Mouse (Mus musculus): ENCODE results near the gene Bbox1. TPM values are rescaled to one million over a fixed set of nuclear protein-coding genes. Genes with fewer than 3 reads are reported as not detected.

Bbox1 gene
- polyA plus RNA-seq, 1 experiment: not detected

- Histone ChIP-seq H3K79me2 (ENCODE audit: control insufficient read depth, insufficient read depth) (no peaks in the 10 kb centered on the region), H3K36me3 (ENCODE audit: control insufficient read depth, insufficient read depth) (no peaks in the 10 kb centered on the region), H3K4me2 (ENCODE audit: low read depth) (no peak overlapping the region), H3K27me3 (ENCODE audit: control insufficient read depth, insufficient read depth, insufficient read length) (no peaks in the 10 kb centered on the region), H3ac (ENCODE audit: control insufficient read depth, insufficient read length) (no peak overlapping the region), H3K4me3 (no peak overlapping the region)
- no peak for TF ChIP-seq MYOD1 (IDR thresholded peaks at IDR 0.05; ENCODE audit: control insufficient read depth in 1 of 3, insufficient read length in 2 of 3, low read depth in 2 of 3)
- TF ChIP-seq POLR2A (IDR thresholded peaks at IDR 0.05; ENCODE audit: insufficient read length, low read depth): no peak
- no peak for TF ChIP-seq TCF3 (IDR thresholded peaks at IDR 0.05; ENCODE audit: insufficient read length, low read depth)
- no peak for TF ChIP-seq REST (IDR thresholded peaks at IDR 0.05; ENCODE audit: insufficient read depth, insufficient read length)
These were observed 4.4 kb upstream of the Bbox1 start for GRCm38 (mm10) chr2:110318719-110319118.

GRCm38 (mm10) chr2:110316116-110316883, 1.9 kb upstream of the Bbox1 start:
- Histone ChIP-seq H3K4me3 (no peak overlapping the region), H3K36me3 (ENCODE audit: control insufficient read depth, insufficient read depth) (no peaks in the 10 kb centered on the region), H3ac (ENCODE audit: control insufficient read depth, insufficient read length) (no peak overlapping the region), H3K4me2 (ENCODE audit: low read depth) (no peak overlapping the region), H3K27me3 (ENCODE audit: control insufficient read depth, insufficient read depth, insufficient read length) (no peaks in the 10 kb centered on the region), H3K79me2 (ENCODE audit: control insufficient read depth, insufficient read depth) (no peaks in the 10 kb centered on the region)
- TF ChIP-seq POLR2A (IDR thresholded peaks at IDR 0.05; ENCODE audit: insufficient read length, low read depth): no peak
- TF ChIP-seq MYOD1 (IDR thresholded peaks at IDR 0.05; ENCODE audit: control insufficient read depth in 1 of 3, insufficient read length in 2 of 3, low read depth in 2 of 3): no peak
- TF ChIP-seq MYOG (IDR thresholded peaks at IDR 0.05; ENCODE audit: control insufficient read depth in 1 of 3, insufficient read depth in 1 of 3, insufficient read length in 2 of 3, low read depth in 2 of 3): no peak
- TF ChIP-seq SRF (IDR thresholded peaks at IDR 0.05; ENCODE audit: control insufficient read depth, insufficient read length, low read depth): no peak
- TF ChIP-seq POLR2AphosphoS2 (IDR thresholded peaks at IDR 0.05; ENCODE audit: insufficient read length, low read depth): no peak
- no peak for TF ChIP-seq TCF3 (IDR thresholded peaks at IDR 0.05; ENCODE audit: insufficient read length, low read depth)
- no peak for TF ChIP-seq CEBPB (IDR thresholded peaks at IDR 0.05; ENCODE audit: insufficient read depth, poor library complexity, severe bottlenecking)
- no peak for TF ChIP-seq USF1 (IDR thresholded peaks at IDR 0.05; ENCODE audit: low read depth)
- TF ChIP-seq TCF12 (IDR thresholded peaks at IDR 0.05; ENCODE audit: insufficient read depth, poor library complexity, severe bottlenecking): no peak
- no peak for TF ChIP-seq MAX (IDR thresholded peaks at IDR 0.05; ENCODE audit: low read depth)
- TF ChIP-seq E2F4 (IDR thresholded peaks at IDR 0.05; ENCODE audit: insufficient read depth): no peak
- TF ChIP-seq REST (IDR thresholded peaks at IDR 0.05; ENCODE audit: insufficient read depth, insufficient read length): no peak

- TF ChIP-seq USF1 (IDR thresholded peaks at IDR 0.05; ENCODE audit: low read depth) (no peak), CEBPB (IDR thresholded peaks at IDR 0.05; ENCODE audit: insufficient read depth, poor library complexity, severe bottlenecking) (no peak), MAX (IDR thresholded peaks at IDR 0.05; ENCODE audit: low read depth) (no peak), E2F4 (IDR thresholded peaks at IDR 0.05; ENCODE audit: insufficient read depth) (no peak), TCF3 (IDR thresholded peaks at IDR 0.05; ENCODE audit: insufficient read length, low read depth) (no peak), POLR2AphosphoS2 (IDR thresholded peaks at IDR 0.05; ENCODE audit: insufficient read length, low read depth) (no peak), SRF (IDR thresholded peaks at IDR 0.05; ENCODE audit: control insufficient read depth, insufficient read length, low read depth) (no peak), MYOD1 (IDR thresholded peaks at IDR 0.05; ENCODE audit: control insufficient read depth in 1 of 3, insufficient read length in 2 of 3, low read depth in 2 of 3) (no peak), MYOG (IDR thresholded peaks at IDR 0.05; ENCODE audit: control insufficient read depth in 1 of 3, insufficient read depth in 1 of 3, insufficient read length in 2 of 3, low read depth in 2 of 3) (no peak), POLR2A (IDR thresholded peaks at IDR 0.05; ENCODE audit: insufficient read length, low read depth) (no peak)
- H3K4me3 ChIP-seq: no peak overlapping the region
- H3ac ChIP-seq (ENCODE audit: control insufficient read depth, insufficient read length): no peak overlapping the region
- no peak overlapping the region for H3K4me2 ChIP-seq (ENCODE audit: low read depth)
- no peaks in the 10 kb centered on the region for H3K27me3 ChIP-seq (ENCODE audit: control insufficient read depth, insufficient read depth, insufficient read length)
- no peaks in the 10 kb centered on the region for H3K36me3 ChIP-seq (ENCODE audit: control insufficient read depth, insufficient read depth)
- H3K79me2 ChIP-seq (ENCODE audit: control insufficient read depth, insufficient read depth): no peaks in the 10 kb centered on the region
These were observed 286 bp downstream of the Bbox1 start for GRCm38 (mm10) chr2:110314074-110314473.

GRCm38 (mm10) chr2:110313305-110313824, 995 bp downstream of the Bbox1 start:
- Histone ChIP-seq H3K4me2 (ENCODE audit: low read depth) (no peak overlapping the region), H3ac (ENCODE audit: control insufficient read depth, insufficient read length) (no peak overlapping the region), H3K27me3 (ENCODE audit: control insufficient read depth, insufficient read depth, insufficient read length) (no peaks in the 10 kb centered on the region), H3K4me3 (no peak overlapping the region), H3K79me2 (ENCODE audit: control insufficient read depth, insufficient read depth) (no peaks in the 10 kb centered on the region), H3K36me3 (ENCODE audit: control insufficient read depth, insufficient read depth) (no peaks in the 10 kb centered on the region)
- no peak for TF ChIP-seq MAX (IDR thresholded peaks at IDR 0.05; ENCODE audit: low read depth)
- TF ChIP-seq POLR2AphosphoS2 (IDR thresholded peaks at IDR 0.05; ENCODE audit: insufficient read length, low read depth): no peak
- no peak for TF ChIP-seq E2F4 (IDR thresholded peaks at IDR 0.05; ENCODE audit: insufficient read depth)
- TF ChIP-seq POLR2A (IDR thresholded peaks at IDR 0.05; ENCODE audit: insufficient read length, low read depth): no peak
- TF ChIP-seq MYOD1 (IDR thresholded peaks at IDR 0.05; ENCODE audit: control insufficient read depth in 1 of 3, insufficient read length in 2 of 3, low read depth in 2 of 3): no peak

Data from myocyte (in vitro differentiated cells).